Mouse (Mus musculus): Measurements from ENCODE around the gene Dao.
A peak's percentile ranks its signal among the peaks of the same experiment; 100 is the strongest.

The Dao gene

DNA sequence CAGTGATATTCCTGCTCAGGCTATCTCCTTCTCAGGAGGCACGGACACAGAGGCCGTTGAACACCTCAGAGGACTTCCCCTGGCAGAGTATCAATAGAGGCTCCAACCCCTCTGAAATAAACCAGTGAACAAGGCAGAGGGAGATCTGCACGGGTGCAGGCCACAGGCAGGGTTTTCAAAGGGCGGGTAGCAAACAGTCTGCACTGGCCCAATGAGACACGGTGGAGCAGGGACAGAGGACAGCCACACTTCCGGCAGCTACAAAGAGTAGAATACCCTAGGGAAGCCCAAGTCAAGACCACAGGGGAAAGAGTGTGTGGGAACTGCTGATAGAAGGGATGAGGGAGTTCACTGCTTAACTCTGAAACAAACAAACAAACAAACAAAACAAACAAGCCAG, 20.0 kb upstream of the Dao start:
- no peak for DNase-seq (ENCODE audit: low spot score in 2 of 2)

DNA sequence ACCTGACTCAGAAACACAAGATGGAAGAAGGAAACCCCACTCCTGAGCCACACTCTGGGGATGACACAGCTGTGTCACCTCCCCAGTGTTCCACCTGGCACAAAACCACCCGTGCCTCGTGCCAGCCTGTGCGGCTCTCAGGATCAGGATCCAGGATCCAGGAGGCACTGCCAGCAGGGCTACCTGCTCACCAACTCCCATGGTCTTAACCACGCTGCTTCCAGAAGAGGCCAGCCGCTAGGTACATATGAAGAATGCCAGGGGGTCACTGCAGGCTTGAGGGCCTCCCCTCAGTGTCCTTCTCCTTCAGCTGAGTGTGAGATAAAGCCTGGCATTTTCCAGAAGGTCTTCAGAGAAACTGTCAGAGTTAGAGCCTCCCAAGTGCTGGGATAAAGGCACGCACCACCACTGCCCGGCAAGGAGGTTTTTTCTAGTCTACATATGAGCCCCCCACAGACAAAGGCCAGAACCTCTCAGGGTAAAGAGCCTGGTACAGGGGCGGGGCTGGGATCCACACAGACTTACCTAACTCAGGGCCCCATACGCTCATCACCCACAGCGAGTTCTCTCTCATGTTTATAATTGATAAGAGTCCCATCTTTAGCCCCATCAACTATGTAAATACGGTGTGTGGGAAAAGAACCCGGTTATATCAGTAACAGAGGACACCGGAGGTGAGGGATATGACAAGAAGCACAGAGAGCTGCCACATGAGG, 19.3 kb upstream of the Dao start:
- no peak for DNase-seq (ENCODE audit: low spot score in 2 of 2)

DNA sequence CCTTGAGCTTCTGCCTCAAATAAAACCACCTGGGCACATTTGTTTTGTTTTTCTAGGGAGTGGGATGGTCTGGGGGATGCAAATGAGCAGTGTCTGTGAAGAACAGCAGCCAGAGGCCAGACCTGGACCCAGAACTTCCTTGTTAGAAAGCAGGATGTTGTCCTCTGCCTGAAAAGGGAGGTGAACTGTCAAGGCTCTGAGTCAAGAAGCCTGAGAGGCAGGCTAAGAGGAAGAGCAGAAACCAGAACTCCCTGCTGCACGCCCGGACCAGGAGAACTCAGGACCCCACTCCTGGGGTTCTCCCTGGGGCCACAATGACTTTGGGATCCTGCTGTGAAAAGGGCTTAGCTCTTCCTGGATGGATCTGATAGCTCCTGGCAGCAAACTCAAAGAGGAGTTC, 17.8 kb upstream of the Dao start:
- DNase-seq (ENCODE audit: low spot score in 2 of 2): no peak

- no peak for DNase-seq (ENCODE audit: low spot score in 2 of 2)
These were observed 17.1 kb upstream of the Dao start for GRCm38 (mm10) chr5:113986182-113986961.

GRCm38 (mm10) chr5:113989437-113990024, 14.0 kb upstream of the Dao start:
- no peak for DNase-seq (ENCODE audit: low spot score in 2 of 2)

DNA sequence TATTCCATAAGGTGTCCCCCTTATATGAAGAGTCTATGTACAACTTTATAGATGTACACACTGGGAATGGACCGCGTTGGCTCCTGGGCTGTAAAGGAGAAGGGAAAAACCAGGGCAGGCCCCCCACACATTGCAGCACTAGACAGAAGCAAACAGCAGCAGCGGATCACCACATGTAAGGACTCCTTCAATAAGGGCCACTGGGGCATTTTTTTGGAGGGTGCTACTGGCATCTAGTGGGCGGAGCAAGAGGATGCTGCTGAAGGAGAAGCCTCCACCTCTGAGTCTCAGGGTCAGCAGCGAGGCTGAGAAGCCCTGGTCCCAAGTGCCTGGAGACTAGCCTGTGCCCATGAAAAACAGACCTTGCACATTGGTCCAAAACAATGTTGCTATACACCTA, 12.9 kb upstream of the Dao start:
- DNase-seq (ENCODE audit: low spot score in 2 of 2): no peak

- DNase-seq (ENCODE audit: low spot score in 2 of 2): no peak
These were observed 12.4 kb upstream of the Dao start for GRCm38 (mm10) chr5:113991141-113991540.

DNA sequence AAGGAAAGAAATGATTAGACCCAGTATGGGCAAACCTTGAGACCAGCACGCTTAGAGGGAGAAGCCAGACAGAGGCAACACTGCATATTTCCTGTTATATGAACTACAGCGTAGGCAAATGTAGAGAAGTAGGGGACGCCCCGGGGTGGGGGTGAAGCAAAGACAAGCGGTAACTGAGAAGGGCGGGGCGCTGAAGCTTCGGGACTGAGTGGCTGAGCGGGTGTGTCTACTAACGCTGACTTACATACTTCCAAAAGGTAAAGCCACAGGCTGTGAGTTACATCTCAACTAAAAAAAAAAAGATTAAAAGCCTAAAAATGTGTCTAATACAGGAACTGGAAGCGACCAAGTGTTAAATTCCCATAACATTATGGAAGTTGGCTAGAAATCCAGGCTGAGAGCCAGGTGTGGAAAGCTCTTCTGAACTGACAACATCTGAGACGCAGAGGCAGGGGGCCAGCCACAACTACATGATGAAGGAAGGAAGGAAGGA, 11.1 kb upstream of the Dao start:
- no peak for DNase-seq (ENCODE audit: low spot score in 2 of 2)

DNA sequence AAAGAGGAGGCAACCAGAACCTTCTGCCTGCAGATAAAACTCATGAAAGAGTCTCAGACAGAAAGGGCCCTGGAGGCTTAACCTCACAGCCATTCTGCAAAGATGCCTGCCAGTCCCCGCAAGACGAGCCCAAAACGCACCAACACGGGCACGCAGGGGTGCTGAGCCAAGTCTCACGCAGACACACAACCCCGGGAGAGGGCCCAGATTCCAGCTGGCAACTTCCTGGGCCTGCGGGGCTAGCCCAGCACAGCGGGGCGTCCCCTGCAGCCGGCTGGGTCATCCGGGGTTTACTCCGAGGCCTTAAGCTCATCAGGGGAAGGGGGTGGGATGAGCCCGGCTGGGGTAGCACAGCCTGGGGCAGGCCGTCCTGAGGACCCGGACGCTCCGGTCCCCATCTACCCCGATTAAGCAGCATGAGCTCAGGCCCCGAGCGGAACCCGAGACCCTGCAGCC, 10.4 kb upstream of the Dao start:
- DNase-seq (ENCODE audit: low spot score in 2 of 2): peak; percentile 21 to 26

- DNase-seq (ENCODE audit: low spot score in 2 of 2): peak; percentile 73 to 76
These were observed 9.7 kb upstream of the Dao start, which contains the start of gene Ssh1 for GRCm38 (mm10) chr5:113993487-113994465. Gene Ssh1, minus strand, starts transcription at chr5:113993894.

DNA sequence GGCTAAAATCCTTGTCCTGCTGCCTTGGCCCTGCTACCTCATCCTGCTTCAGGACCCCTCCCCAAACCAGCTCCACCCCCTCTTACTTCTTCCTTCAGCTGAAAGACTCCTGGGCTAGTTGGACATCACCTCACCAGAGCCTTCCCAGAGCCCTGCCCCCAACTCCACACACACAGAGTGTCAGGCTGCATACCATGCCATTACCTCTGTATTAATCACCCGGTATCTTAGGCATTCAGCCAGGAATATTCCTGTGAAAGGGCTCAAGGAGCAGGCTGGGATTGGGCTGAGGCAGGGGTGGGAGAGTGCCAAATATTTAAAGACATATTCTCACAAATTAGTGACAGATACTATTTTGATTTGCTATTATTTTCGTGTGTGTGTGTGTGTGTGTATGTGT, 7.0 kb upstream of the Dao start:
- no peak for DNase-seq (ENCODE audit: low spot score in 2 of 2)

- no peak for DNase-seq (ENCODE audit: low spot score in 2 of 2)
These were observed 4.1 kb upstream of the Dao start for GRCm38 (mm10) chr5:113999382-113999781.

- DNase-seq (ENCODE audit: low spot score in 2 of 2): no peak
These were observed 1.1 kb downstream of the Dao start for GRCm38 (mm10) chr5:114004573-114004972.

- no peak for DNase-seq (ENCODE audit: low spot score in 2 of 2)
These were observed 1.6 kb downstream of the Dao start for GRCm38 (mm10) chr5:114005100-114005499.

GRCm38 (mm10) chr5:114006974-114007373, 3.5 kb downstream of the Dao start:
- DNase-seq (ENCODE audit: low spot score in 2 of 2): no peak

- no peak for DNase-seq (ENCODE audit: low spot score in 2 of 2)
These were observed 4.4 kb downstream of the Dao start for GRCm38 (mm10) chr5:114007753-114008453.

DNA sequence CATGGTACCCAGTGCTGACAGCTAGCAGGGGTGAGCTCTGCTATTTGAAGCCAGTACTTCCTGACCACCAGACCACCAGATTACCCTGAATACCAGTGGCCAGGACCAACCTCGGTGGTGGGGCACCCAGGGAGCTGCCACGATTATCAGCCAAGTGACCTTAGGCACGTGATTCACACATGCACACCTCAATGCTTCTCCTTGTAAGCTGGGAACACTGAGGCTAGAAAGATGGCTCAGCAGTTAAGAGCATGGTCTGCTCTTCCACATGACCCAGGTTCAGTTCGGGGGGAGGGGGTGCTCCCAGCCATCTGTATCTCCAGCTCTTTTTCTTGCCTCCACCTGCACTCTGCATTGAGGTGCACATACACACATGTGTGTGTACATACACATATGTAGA, 5.5 kb downstream of the Dao start:
- DNase-seq (ENCODE audit: low spot score in 2 of 2): no peak

- no peak for DNase-seq (ENCODE audit: low spot score in 2 of 2)
These were observed 11.6 kb downstream of the Dao start for GRCm38 (mm10) chr5:114015121-114015520.

- no peak for DNase-seq (ENCODE audit: low spot score in 2 of 2)
These were observed 20.9 kb downstream of the Dao start for GRCm38 (mm10) chr5:114024390-114024789.

DNA sequence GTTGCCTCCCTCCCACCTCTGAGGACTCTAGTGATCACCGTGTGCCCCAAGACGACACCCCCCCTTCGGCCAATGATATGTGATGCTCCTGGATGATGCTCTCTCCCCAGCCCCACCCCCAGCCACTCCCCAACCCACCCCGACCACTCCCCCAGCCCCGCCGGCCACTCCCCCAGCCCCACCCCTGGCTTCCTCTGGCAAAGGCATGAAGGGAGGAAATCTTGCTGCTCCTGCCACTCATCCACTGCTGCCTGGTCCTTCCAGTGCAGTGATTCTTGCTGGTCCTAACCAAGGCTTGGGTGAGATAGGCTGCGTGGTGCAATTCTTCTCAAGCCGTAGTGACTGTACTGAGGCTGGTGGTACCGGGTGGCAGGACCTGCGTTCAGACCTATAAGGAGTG, 21.4 kb downstream of the Dao start:
- DNase-seq (ENCODE audit: low spot score in 2 of 2): no peak

Measured in frontal cortex, postnatal 25 days (tissue).